Mouse (Mus musculus) ES-Bruce4 (cell line): Measurements from ENCODE around the gene Rhoq.

ENCODE experiments used
- CTCF ChIP-seq: IDR thresholded peaks from one replicate; pipeline ENCODE4 v1.8.1; 2011; ENCODE audit warnings: low read depth, low read length
- EP300 ChIP-seq: IDR thresholded peaks from 2 replicates; pipeline ENCODE4 v1.6.1; 2011; ENCODE audit warnings: low read depth, low read length; ENCODE audit not compliant: insufficient read depth
- POLR2A ChIP-seq: IDR thresholded peaks from one replicate; pipeline ENCODE4 v1.8.1; 2011; ENCODE audit warnings: low read length; ENCODE audit not compliant: insufficient read depth

DNA sequence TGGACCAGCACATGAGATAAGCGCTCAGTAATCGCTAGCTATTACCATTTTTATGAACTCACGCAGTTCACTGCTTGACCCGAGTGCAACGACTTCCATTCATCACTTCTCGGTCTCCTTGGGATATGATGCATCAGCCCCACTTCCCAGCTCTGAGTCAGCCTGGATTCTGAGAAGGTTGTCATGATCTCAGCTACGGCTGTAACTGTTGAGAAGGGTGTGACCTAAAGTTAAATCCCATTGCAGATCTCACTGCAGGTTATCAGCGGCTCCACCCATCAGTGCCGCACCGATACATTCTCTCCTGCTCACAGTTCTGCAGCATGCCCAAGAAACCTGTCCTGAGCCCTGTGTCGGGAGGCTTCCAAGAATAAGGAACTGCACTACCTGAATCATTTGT is 43.2 kb upstream of the Rhoq start:
- no peak for TF ChIP-seq CTCF
- TF ChIP-seq POLR2A, result no peak
- TF ChIP-seq EP300, result no peak
